Mouse (Mus musculus): ENCODE measurements around the gene Psd. TPM values are rescaled to one million over a fixed set of nuclear protein-coding genes. Genes with fewer than 3 reads are reported as not detected.

Psd gene
- polyA plus RNA-seq, 1 experiment, result 0.73 TPM

DNA sequence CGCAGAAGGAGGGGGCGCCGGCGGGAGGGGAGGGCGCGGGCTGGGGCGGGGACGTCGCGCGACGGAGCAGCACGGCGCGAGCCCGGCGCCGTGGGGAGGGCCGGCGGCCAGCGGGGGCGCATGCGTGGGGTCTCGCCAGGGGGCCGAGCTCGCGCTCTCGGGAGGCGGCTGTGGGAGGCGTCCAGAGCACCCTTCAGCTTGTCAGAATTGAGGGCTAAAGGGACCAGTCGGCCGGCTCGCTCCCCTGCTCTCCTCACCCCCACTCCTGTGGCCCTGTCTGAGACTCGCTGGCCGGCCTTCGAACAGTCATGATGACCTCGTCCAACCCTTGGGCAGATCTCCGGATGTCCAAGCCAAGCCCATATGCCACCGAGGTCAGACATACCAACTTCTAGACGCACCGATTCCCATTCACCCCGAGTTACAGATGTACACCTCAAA lies 8.9 kb downstream of the Psd start:
- TF ChIP-seq GATA1 (IDR thresholded peaks at IDR 0.05; ENCODE audit: low read length), result no peak

DNA sequence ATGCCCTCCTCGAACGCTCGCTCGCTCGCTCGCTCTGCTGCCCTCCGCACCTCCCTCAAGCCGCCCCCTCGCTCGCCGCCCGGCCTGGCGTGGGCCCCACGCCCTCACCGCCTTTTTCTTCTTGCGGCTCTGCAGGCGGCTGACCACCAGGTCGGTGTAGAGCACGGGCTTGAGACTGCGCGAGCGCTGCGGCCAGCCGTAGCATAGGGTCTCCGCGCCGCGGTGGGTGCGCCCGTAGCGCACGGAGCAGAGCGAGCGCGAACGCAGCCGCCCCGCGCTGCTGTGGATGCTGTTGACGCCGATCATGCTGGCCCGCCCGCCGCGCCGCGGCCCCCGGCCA lies 9.4 kb downstream of the Psd start:
- no peak for TF ChIP-seq GATA1 (IDR thresholded peaks at IDR 0.05; ENCODE audit: low read length)

DNA sequence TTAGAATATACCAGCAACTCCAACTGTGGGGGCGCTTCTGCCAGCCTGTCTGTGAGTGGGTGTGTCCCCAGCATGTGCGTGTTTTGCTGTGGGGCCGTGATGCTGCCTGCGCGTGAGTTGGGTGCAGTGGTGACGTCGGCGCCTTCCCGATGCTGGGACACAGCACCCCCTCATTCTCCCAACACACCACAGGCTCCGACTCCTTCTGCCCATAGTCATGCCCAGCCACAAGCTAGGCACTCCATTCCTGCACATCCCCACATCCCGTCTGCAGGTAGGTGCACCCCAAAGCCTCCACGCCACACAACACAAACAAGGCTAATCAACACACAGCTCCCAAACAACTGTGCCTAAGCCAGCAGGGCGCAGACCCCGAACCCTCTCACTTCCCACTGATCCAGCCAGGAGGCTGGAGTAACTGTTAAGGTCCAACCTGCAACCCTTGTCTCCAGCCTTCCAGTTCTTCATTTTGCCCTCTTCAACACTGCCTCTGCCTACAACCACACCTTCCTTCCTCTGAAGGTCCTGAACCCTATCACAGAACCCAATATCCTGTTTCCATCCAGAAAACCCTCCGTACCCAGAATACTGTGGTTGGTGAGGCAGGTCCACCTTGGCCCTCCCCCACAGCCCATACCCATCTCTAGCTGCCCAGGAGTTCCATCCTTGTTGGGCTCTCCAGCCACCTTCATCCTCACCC lies 10.0 kb downstream of the Psd start:
- TF ChIP-seq GATA1 (IDR thresholded peaks at IDR 0.05; ENCODE audit: low read length), result no peak

DNA sequence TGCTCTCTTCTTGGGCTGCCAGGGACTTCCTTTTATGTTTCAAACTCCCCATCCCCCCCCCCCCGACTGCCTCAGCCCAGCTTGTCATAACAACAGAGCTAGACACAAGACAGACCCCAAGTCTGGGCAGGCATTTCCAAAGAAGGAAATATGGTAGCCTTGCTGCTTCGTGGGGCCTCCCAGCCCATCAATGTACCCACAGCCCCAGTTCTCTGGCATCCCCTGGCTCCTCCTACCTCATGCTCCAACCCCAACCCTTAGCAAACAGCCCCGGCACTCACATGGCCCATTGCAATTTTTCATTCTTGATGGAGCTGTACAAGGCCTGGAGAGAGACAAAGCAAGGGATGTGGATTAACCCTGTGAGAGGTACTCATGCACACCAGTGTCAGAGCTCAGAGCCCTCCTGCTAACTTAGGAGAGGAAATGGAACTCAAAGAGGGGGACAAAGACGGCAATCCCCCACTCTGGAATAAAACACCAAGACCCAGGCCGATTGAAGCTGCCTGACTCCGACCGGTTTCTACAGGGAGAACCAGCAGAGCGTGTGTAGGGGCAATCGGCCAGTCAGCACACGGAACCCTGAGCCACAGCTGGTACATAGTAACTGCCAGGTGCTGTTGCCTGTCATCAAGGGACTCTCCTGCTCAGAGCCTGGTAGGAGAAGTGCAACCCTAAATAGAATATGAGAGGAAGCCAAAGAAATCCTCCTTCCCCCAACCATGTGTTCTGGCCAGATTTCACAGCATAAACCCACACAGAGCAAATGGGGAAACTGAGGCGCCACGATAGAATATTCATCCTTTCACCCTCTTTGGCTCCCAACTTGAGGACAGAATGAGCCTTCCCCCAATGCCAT lies 11.0 kb downstream of the Psd start:
- no peak for TF ChIP-seq GATA1 (IDR thresholded peaks at IDR 0.05; ENCODE audit: low read length)

DNA sequence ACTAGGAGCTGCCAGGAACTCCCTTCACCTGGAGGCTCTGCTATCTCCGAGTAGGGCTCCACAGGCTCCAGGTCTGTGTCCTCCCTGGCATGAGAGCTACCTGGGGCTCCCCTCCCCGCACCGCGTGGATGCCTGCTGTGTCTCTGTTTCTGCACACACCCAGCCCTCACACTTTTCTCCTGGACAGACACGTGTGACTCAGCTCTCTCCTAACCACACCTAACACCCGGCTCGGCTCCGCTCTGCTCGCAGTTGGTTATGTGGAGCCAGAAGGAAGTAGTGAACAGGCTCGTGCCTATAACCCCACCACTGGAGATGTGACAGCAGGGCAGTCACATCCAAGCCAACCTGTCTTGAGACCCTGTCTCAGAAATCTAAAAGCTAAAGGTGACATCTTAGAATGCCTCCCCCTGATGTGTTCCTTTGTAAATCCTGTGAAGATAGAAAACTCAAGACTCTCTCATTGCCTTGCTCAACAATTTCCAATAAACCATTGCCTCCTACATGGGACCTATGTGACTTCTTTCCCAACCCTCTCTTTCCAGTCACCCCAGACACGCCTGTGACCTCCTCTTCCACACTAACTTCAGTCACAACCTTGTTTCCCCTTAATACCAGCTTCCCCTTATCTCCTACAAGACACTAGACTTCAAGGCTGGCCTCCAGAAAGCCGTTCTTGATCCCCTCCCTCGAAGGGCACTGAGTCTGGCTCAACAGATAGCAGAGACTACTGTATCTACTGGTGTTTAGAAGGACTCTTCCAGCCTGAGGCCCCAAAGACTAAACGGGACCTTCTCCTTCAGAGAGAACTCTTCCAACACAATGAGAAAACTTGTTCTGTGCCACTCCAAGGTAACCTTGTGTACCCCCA lies 11.8 kb downstream of the Psd start:
- TF ChIP-seq GATA1 (IDR thresholded peaks at IDR 0.05; ENCODE audit: low read length), result peak; percentile 34

DNA sequence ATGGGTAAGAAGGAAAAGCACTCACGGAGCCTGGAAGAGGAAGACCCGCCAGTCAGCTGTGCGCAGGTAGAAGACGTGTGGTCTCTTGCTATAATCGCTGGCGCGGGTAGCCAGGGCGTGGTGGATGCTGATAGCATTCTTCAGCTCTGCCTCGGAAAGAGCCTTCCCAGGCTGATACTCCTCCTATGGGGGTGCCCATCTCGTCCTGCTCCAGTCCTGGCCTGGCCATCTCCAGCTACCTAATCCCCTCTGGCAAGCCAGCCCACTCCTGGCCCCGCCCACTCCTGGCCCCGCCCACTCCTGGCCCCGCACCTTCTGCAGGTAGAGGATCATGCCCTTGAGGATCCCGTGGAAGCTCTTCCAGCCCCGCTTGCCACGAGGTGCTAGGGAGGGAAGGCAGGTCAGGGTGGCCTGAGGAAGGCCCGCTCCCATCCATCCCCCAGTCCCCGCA lies 12.8 kb downstream of the Psd start:
- TF ChIP-seq GATA1 (IDR thresholded peaks at IDR 0.05; ENCODE audit: low read length), result no peak

DNA sequence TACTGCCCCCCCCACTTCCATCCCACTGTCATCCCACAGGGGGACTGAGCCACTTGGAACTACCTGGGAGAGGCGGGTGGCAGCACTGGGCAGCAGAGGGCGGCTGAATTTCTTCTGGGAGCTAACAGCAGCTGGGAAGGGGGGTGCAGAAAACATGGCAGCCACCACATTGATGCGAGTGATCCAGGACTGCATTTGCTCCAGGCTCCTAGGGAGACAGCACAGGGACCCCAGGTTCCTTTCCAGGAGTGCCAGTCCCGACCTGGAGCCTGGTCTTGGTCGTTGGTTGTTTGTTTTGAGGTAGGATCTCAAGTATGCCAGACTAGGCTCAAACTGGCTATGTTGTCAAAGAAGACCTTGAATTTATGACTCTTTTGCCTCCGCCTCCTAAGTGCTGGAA lies 13.4 kb downstream of the Psd start:
- TF ChIP-seq GATA1 (IDR thresholded peaks at IDR 0.05; ENCODE audit: low read length), result no peak

DNA sequence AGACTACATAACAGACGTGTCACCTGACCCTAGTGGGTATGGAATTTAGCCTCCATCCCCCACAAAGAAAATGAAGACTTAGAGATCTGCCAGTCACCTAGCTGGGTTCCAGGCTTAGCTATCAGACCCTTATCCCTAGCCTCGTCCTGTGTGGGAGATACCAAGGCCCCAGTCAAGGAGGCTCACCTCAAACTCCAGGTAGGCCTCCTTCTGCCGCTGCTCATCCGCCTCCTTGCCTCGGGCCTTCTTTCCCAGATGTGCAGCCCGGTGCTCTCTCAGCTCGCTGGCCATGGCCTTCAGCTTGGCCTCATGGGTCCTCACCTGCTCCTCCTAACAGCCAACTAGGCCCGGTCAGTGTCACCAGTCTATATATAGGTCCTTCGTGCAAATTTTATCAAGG lies 13.8 kb downstream of the Psd start:
- TF ChIP-seq GATA1 (IDR thresholded peaks at IDR 0.05; ENCODE audit: low read length), result no peak

DNA sequence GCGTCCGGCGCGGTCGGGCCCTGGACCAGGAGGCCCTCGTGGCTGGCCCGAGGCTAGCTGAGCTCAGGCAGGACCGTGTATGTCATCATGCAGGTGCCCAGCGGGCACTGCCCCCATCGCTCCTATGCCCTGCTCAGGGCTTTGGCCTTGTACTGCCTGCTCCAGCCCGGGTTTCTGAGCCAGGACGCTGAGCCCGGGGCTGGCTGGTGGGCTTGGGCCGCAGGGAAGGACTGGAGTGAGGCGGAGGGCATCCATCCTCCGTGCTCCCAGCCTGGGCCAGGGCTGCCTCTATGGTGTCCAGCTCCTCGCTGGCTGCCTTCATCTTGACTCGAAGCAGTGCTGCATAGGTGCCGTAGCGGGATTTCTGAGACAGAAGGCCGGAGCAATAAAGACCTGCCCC lies 14.4 kb downstream of the Psd start:
- TF ChIP-seq GATA1 (IDR thresholded peaks at IDR 0.05; ENCODE audit: low read length), result no peak

DNA sequence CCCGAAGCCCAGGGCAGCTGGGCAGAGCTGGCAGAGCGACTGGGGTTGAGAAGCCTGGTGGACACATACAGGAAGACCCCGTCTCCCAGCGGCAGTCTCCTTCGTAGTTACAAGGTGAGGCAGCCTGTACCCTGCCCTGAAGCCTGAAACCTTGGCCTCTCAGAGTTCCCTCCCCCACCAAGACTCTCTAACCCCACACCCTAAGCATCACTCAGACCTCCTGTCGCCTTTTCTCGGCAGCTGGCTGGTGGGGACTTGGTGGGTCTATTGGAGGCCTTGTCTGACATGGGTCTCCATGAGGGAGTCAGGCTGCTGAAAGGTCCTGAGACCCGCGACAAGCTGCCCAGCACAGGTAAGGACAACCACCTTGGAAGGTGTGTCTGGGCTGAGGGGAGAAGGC lies 15.6 kb downstream of the Psd start:
- no peak for TF ChIP-seq GATA1 (IDR thresholded peaks at IDR 0.05; ENCODE audit: low read length)

DNA sequence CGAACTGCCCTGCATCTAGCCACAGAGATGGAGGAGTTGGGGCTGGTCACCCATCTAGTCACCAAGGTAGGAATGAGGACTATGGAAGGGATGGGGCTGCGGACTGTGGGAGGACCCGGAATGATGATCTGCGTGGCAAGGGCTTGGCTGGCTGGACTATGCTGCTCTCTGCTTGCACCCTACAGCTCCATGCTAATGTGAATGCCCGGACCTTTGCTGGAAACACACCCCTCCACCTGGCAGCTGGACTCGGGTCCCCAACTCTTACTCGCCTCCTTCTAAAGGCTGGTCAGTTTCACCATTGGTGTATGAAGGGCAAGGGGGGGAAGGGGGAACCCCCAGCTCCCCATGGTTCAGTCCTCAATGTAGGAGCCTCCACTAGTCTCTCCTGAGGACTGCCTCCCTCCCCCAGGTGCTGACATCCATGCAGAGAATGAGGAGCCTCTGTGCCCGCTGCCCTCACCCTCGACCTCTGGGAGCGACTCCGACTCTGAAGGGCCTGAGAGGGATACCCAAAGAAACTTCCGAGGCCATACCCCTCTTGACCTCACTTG lies 16.6 kb downstream of the Psd start:
- TF ChIP-seq GATA1 (IDR thresholded peaks at IDR 0.05; ENCODE audit: low read length), result no peak

DNA sequence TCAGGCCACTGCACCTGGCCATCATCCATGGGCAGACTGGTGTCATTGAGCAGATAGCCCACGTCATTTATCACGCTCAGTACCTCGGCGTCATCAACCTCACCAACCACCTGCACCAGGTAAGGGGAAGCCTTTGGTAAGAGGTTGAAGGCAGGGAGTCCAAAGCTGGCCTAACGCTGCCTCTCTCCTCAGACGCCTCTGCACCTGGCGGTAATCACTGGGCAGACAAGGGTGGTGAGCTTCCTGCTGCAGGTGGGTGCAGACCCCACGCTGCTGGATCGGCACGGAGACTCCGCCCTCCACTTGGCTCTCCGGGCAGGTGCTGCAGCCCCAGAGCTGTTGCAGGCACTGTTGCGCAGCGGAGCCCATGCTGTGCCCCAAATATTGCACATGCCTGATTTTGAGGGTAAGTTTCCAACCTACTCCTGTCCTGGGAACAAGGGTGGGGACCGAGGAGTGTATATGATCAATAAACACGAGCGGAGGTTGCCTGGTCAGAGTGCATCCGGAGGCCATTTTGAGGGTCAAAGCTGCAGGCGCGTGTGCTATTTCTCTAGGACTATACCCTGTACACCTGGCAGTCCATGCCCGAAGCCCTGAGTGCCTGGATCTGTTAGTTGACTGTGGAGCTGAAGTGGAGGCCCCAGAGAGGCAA lies 17.2 kb downstream of the Psd start:
- TF ChIP-seq GATA1 (IDR thresholded peaks at IDR 0.05; ENCODE audit: low read length), result no peak

DNA sequence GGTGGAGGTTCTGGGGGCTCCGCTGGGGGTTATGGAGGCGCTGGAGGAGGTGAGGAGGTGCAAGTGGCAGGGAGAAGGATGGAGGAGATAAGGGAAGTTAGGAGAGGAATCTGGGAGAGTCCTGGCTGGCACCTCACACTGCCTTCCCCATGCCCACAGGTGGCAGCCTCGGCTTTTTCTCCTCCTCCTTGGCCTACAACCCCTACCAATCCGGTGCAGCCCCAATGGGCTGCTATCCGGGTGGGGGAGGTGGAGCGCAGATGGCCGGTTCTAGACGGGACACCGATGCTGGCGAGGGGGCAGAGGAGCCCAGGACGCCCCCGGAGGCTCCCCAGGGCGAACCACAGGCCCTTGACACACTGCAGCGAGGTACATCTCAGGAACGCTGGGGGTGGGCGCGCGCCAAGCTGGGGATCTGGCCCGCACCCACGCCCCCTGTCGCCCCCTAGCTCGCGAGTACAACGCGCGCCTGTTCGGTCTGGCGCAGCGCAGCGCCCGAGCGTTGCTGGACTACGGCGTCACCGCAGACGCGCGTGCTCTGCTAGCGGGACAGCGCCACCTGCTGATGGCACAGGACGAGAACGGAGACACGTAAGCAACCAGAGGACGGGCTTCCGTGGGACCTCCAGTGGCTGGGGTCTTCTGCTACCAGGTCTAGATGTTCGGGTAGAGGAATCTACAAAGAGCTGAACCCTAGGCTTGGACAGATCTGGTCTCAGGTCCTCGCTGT lies 18.1 kb downstream of the Psd start:
- no peak for TF ChIP-seq GATA1 (IDR thresholded peaks at IDR 0.05; ENCODE audit: low read length)

DNA sequence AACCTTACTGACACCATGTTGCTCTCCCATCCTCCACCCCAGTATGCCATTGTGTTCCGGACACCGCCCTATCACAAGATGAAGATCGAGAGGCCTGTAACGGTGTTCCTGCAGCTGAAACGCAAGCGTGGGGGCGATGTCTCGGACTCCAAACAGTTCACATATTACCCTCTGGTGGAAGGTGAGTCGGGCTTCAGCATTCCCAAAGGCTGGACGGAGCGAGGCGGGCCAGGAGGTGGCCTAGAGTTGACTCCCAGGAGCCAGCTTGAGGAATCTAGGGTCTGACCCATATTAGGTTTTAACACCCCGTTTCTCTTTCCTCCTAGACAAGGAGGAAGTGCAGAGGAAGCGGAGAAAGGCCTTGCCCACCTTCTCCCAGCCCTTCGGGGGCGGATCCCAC lies 18.7 kb downstream of the Psd start:
- TF ChIP-seq GATA1 (IDR thresholded peaks at IDR 0.05; ENCODE audit: low read length), result no peak
